Mouse (Mus musculus) C2C12 (cell line): ENCODE results near the gene Phactr2. TPM values are rescaled to one million over a fixed set of nuclear protein-coding genes. Genes with fewer than 3 reads are reported as not detected.

ENCODE experiments used
- H3K27me3 ChIP-seq: one replicate; pipeline ENCODE4 v1.6.1; 2011; ENCODE audit not compliant: control insufficient read depth, insufficient read depth, insufficient read length
- H3K36me3 ChIP-seq: one replicate; pipeline ENCODE4 v1.6.1; 2011; ENCODE audit not compliant: control insufficient read depth, insufficient read depth
- H3K4me3 ChIP-seq: one replicate; pipeline ENCODE4 v1.5.1; 2011; ENCODE audit warnings: mild to moderate bottlenecking, control low read depth; ENCODE audit not compliant: poor library complexity, insufficient read depth, severe bottlenecking
- H3K79me2 ChIP-seq: one replicate; pipeline ENCODE4 v1.6.1; 2011; ENCODE audit not compliant: control insufficient read depth, insufficient read depth
- H3K79me3 ChIP-seq: one replicate; pipeline ENCODE4 v1.6.1; 2011; ENCODE audit warnings: low read depth, control low read depth
- H3ac ChIP-seq: one replicate; pipeline ENCODE3; 2011; ENCODE audit warnings: low read depth; ENCODE audit not compliant: control insufficient read depth, insufficient read length
- CEBPB ChIP-seq: IDR thresholded peaks from one replicate; pipeline ENCODE4 v1.6.1; 2011; ENCODE audit warnings: low read depth, mild to moderate bottlenecking, control low read depth, moderate library complexity
- CTCF ChIP-seq: IDR thresholded peaks from one replicate; pipeline ENCODE4 v1.5.1; 2011; ENCODE audit not compliant: control insufficient read depth, insufficient read depth, insufficient read length
- FOSL1 ChIP-seq: IDR thresholded peaks from one replicate; pipeline ENCODE4 v1.8.0; 2011; ENCODE audit warnings: mild to moderate bottlenecking, low read length; ENCODE audit not compliant: poor library complexity, insufficient read depth, severe bottlenecking
- MAX ChIP-seq: IDR thresholded peaks from one replicate; pipeline ENCODE4 v1.6.1; 2011; ENCODE audit warnings: mild to moderate bottlenecking, control low read depth
- MYOD1 ChIP-seq: IDR thresholded peaks from one replicate; pipeline ENCODE4 v1.6.1; 2011; ENCODE audit warnings: low read depth; ENCODE audit not compliant: control insufficient read depth, insufficient read length
- MYOG ChIP-seq: IDR thresholded peaks from one replicate; pipeline ENCODE4 v1.6.1; 2011; ENCODE audit not compliant: control insufficient read depth, insufficient read length; ENCODE audit errors: extremely low read depth
- USF1 ChIP-seq: IDR thresholded peaks from one replicate; pipeline ENCODE4 v1.6.1; 2011; ENCODE audit warnings: low read depth, mild to moderate bottlenecking, control low read depth, moderate library complexity
- polyA plus RNA-seq: library from polyadenylated mRNA; unstranded; fragments of >200 nt; fragmentation: generic; extraction: Trizol; gene quantifications from one replicate; pipeline ENCODE4 v1.2.1, GENCODE M21; 2012; ENCODE audit warnings: missing spikeins

The Phactr2 gene
- polyA plus RNA-seq, 1 experiment, result not detected

DNA sequence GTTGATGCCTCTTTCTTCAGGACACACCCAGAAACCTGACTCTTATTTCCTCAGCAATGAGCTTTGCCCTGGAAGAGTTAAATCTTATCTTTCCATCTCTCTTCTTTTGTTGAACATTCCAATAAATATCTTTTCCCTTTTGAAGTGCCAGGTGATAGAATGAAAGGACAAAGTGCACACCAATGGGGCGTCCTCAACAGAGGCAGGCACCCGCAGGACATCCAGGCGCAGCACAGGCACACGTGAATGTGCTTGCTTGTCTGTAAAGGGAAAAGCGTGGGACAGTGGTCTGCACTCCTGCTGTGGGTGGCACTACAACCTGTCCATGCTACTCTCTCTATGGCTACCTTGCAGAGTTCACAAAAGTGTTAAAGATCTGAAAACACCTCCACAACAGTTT lies 284.3 kb downstream of the Phactr2 start:
- Histone ChIP-seq H3ac (no peak overlapping the region), H3K79me2 (peaks cover 34% of the 10 kb centered on the region), H3K36me3 (peaks cover 63% of the 10 kb centered on the region), H3K27me3 (no peaks in the 10 kb centered on the region), H3K4me3 (no peak overlapping the region), H3K79me3 (peaks cover 14% of the 10 kb centered on the region)
- TF ChIP-seq CEBPB (no peak), CTCF (no peak), MAX (no peak), FOSL1 (no peak), USF1 (no peak), MYOG (no peak), MYOD1 (no peak)

DNA sequence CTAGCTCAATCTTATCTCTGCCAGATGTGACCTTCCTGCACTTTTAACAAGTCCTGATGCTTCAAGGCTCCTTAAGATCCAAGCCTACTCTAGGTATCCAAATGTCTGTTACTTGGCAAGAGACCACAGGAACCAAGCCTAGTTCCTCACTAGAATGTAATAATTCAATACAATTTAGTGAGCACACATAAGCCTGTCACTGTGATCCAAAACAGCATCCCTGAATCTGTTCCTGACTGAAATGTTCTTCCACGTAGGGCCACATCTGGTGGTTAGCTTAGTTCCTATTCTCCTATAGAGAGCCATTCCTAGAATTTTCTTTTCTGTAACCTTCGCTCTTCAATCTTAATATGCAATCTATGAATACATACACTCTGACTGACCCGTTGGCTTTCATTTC lies 287.5 kb downstream of the Phactr2 start:
- Histone ChIP-seq H3K79me3 (peaks cover 7% of the 10 kb centered on the region), H3K27me3 (no peaks in the 10 kb centered on the region), H3K4me3 (no peak overlapping the region), H3K36me3 (peaks cover 84% of the 10 kb centered on the region), H3K79me2 (peaks cover 24% of the 10 kb centered on the region), H3ac (no peak overlapping the region)
- TF ChIP-seq MYOD1, result no peak
- no peak for TF ChIP-seq USF1
- no peak for TF ChIP-seq CEBPB
- TF ChIP-seq CTCF, result no peak
- TF ChIP-seq MYOG, result no peak
- TF ChIP-seq MAX, result no peak

DNA sequence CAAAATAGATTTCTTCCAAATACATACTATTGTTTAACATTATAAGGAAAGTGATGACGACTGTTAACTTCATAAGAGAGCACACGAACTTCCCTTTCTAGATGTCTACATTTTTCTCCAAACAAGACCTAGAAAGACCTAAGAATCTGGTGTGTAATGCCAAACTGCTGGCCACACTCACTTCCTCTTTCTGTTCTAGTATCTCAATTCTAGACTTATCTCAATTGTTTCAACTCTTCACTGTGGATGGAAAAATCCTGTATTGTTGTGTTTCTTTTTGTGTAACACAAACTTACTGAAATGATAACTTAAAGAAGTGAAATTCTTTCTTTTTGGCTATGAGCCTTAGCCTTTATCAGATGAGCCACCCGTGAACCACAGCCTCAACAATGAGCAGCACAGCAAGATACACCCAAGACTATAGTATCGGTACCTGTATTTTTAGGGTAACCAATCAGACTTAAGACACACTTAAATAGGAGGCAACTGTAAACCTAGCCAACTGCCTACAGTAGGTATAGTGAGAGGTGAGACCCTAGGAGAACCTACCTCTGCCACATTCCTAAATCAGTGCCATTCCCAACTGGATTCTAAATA lies 289.9 kb downstream of the Phactr2 start:
- H3K4me3 ChIP-seq, result no peak overlapping the region
- peaks cover 3% of the 10 kb centered on the region for H3K79me3 ChIP-seq
- peaks cover 89% of the 10 kb centered on the region for H3K36me3 ChIP-seq
- no peaks in the 10 kb centered on the region for H3K27me3 ChIP-seq
- peaks cover 18% of the 10 kb centered on the region for H3K79me2 ChIP-seq
- TF ChIP-seq FOSL1 (no peak), MYOG (no peak), CEBPB (no peak), MYOD1 (no peak), MAX (no peak), USF1 (no peak), CTCF (no peak)
- H3ac ChIP-seq, result no peak overlapping the region

DNA sequence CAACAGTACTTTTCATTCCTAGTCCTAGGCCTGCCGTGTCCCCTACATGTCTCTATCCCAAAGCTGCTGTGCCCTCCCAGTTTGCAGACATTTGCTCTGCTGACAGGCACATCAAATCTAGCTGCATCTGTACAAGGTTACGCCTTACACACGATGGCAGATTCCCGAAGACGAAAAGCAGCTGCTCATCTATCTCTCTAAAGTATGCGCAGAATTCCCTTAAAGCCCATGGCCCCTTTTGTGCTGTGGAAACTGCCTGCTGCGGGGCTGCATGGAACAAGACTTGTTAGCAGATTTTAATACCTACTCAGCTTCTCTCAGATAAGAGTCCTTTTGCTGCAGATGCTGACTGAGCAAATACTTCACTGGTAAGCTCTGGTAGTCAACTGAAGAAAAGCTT lies 294.0 kb downstream of the Phactr2 start:
- Histone ChIP-seq H3K79me2 (no peaks in the 10 kb centered on the region), H3ac (no peak overlapping the region), H3K4me3 (no peak overlapping the region), H3K79me3 (no peaks in the 10 kb centered on the region), H3K27me3 (no peaks in the 10 kb centered on the region), H3K36me3 (peaks cover 82% of the 10 kb centered on the region)
- TF ChIP-seq MAX (no peak), CTCF (no peak), MYOD1 (no peak), USF1 (no peak), MYOG (no peak), CEBPB (no peak), FOSL1 (no peak)

GRCm38 (mm10) chr10:13177973-13178624 lies 296.1 kb downstream of the Phactr2 start, which contains the start of gene Zc2hc1b:
Gene Zc2hc1b (minus strand): TSS chr10:13178023.
- H3K4me3 ChIP-seq, result no peak within 1 kb of the TSS
- no peaks in the 10 kb centered on the region for H3K79me3 ChIP-seq
- TF ChIP-seq CTCF (no peak), MYOD1 (no peak), MAX (no peak), USF1 (no peak), FOSL1 (no peak), MYOG (no peak), CEBPB (no peak)
- no peaks in the 10 kb centered on the region for H3K79me2 ChIP-seq
- no peaks in the 10 kb centered on the region for H3K27me3 ChIP-seq
- no peak within 1 kb of the TSS for H3ac ChIP-seq
- H3K36me3 ChIP-seq, result peaks cover 67% of the 10 kb centered on the region

DNA sequence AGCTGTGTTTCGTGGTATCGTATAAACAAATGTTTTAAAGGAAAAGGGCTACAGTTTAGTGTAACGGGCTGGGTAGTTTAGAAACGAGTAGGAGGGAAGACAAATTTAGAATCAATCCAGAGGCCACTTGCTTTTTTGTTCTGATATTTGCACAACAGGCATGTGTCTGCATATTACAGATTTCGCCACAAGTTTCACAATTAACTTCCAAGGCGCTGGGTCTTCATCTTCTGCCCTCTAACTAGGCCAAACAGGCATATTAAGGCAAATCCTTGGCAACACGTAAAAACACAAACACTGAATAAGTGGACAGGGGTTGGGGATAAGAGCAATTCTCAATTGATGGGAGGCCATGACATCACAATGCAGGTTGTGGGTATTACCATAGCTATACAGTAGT lies 298.3 kb downstream of the Phactr2 start:
- TF ChIP-seq CEBPB (no peak), MYOD1 (no peak)

More for the DNA sequence above, 298.3 kb downstream of the Phactr2 start:
- Histone ChIP-seq H3K79me2 (no peaks in the 10 kb centered on the region), H3K4me3 (no peak overlapping the region), H3K79me3 (no peaks in the 10 kb centered on the region), H3K27me3 (no peaks in the 10 kb centered on the region), H3ac (no peak overlapping the region), H3K36me3 (peaks cover 51% of the 10 kb centered on the region)
